Mouse (Mus musculus): Measurements from ENCODE around the gene Mtx1.

DNA sequence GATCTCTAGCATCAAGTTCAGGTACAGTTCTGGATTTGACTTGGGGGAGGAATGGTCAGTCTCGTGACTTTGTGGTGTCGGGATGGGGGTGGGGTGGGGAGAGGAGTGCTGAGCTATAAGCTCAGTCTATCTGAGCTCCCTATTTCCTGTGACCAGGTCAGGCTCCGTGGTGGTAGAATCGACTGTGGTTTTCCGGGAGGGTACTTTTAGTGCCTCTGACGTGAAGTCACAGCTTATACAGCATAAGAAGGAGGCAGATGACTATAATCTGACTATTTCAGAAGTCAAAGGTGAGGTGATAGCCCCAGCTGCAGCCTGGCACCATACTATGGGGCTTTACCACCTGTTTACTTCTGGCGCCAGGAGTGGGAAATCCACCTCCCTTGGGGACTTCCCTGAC, 4.5 kb upstream of the Mtx1 start:
- TF ChIP-seq GATA1 (IDR thresholded peaks at IDR 0.05; ENCODE audit: borderline replicate concordance, low read length) (no peak), FLI1 (IDR thresholded peaks at IDR 0.05; ENCODE audit: low read length) (no peak)
